Mouse (Mus musculus): ENCODE results near the gene Cdh3. TPM values are rescaled to one million over a fixed set of nuclear protein-coding genes. Genes with fewer than 3 reads are reported as not detected.
A peak's percentile ranks its signal among the peaks of the same experiment; 100 is the strongest.

Cdh3 gene
- polyA plus RNA-seq (2015; fragmentation: Nextera tagmentation; extraction: Ambion mirVana): 0.91 and 1.2 TPM in 2 replicates

DNA sequence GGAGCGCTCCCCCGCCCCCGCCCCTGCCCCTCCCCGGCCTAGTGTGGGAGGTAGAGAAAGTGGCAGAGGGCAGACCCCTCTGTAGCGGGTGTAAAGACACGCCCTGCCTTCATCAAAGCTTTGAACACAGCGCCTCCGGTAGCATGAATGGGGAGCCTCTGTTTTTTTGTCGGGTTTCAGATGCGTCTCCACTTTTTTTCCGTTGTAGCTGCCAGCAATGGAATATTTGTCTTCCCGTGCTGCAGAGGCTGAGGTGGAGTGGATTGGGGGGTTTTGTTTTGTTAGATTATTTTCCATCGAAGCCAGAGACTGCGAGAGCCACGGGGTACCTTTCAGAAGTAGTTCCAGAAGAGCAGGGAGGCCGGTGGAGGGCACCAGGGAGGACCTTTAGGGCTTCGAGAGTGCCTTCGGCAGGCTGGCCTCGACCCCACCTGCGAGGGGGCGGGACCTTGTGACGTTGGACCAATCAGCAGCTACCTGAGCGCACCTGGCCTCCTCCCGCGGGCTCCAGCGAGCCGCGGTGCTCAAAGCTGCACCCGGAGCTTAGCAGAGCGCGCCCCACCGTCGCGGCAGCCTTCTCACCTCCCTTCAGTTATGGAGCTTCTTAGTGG lies at the start of gene Cdh3:
TSS of gene Cdh3 (plus strand) at position 527 of the 611 bp plus-strand sequence.
- under 1% methylated on average over 30 of the region's 34 CpGs for WGBS
- Histone ChIP-seq H3K9ac (ENCODE audit: low read depth, low read length) (peak within 1 kb of the TSS; percentile 35), H3K9me3 (replicated peaks; ENCODE audit: control insufficient read depth, low read length, poor library complexity, severe bottlenecking) (no peaks in the 10 kb centered on the region), H3K4me2 (ENCODE audit: low read length) (peak within 1 kb of the TSS; percentile 72), H3K27me3 (ENCODE audit: control insufficient read depth, insufficient read depth, low read depth, low read length) (peaks cover 42% of the 10 kb centered on the region), H3K4me3 (ENCODE audit: low read depth, low read length) (peak within 1 kb of the TSS; percentile 42), H3K27ac (ENCODE audit: low read length) (no peak within 1 kb of the TSS), H3K36me3 (ENCODE audit: control insufficient read depth, insufficient read depth, low read length) (no peaks in the 10 kb centered on the region), H3K4me1 (ENCODE audit: control insufficient read depth, insufficient read depth, low read length) (peaks cover 28% of the 10 kb centered on the region)
- peak; percentile 52 for ATAC-seq

DNA sequence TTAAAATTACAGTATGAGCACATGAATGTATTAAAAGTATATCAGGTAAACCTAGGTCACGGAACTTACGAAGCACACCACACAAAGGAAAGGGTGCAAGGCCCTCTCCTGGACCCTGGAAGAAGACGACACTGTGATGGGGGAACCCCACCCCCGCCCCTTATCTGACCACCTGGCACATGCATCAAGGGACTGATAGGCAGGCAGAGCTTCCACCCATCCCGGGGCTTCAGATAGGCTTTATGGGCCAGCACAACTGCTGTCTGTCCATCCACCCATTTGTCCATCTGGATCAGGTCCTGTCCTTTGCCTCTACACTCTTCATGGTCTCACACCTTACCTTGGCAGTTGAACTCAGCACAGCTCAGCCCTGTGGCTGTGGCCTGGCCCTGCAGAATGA lies 48.6 kb upstream of the Cdh3 start:
- Histone ChIP-seq H3K36me3 (ENCODE audit: control insufficient read depth, insufficient read depth, low read length) (no peaks in the 10 kb centered on the region), H3K27me3 (ENCODE audit: control insufficient read depth, insufficient read depth, low read depth, low read length) (no peaks in the 10 kb centered on the region), H3K9me3 (replicated peaks; ENCODE audit: control insufficient read depth, low read length, poor library complexity, severe bottlenecking) (no peaks in the 10 kb centered on the region), H3K4me1 (ENCODE audit: control insufficient read depth, insufficient read depth, low read length) (no peaks in the 10 kb centered on the region), H3K27ac (ENCODE audit: low read length) (no peak overlapping the region), H3K4me3 (ENCODE audit: low read depth, low read length) (no peak overlapping the region), H3K4me2 (ENCODE audit: low read length) (no peak overlapping the region), H3K9ac (ENCODE audit: low read depth, low read length) (no peak overlapping the region)
- ATAC-seq: no peak
- WGBS: 85% methylated on average over 5 of the region's 5 CpGs

DNA sequence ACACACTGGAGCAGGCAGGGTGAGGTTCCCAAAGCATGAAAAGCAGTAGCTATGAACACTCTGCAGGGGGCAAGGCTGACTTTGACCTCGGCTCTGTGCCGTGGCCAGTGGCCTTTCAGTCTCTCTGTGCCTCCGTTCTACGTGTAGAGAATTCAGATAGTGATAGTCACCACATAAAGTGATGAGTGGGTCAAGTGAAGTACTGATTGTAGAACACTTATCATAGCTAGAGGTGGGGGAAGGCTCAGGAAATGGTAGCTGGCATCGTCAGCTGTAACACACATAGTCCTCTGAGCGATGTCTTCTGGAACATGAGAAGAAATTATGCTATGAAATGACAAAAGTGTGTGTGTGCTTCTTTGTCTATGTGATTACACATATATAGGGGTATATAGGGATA lies 46.9 kb upstream of the Cdh3 start:
- H3K27me3 ChIP-seq (ENCODE audit: control insufficient read depth, insufficient read depth, low read depth, low read length): no peaks in the 10 kb centered on the region
- H3K9ac ChIP-seq (ENCODE audit: low read depth, low read length): no peak overlapping the region
- 87% methylated on average over 6 of the region's 6 CpGs for WGBS

DNA sequence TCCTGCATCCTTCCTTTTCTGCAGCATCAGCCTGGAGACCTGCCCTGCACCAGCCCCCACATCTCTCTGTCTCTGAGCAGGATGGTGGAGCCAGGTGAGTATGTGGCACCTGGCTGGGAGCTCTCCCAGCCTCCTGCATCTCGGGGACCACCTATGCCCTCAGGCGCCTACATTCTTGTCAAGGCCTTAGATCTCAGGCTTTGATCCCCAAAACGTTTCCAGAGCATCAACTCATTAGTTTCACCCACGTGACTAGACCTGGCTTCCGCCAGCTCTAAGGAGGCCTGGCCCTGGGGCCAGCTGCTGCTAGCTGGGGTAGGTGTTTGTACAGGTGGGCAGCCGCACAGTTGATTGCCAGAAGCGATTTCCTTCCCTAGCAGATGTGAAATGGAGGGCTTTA lies 41.2 kb upstream of the Cdh3 start:
- WGBS: 58% methylated on average over 7 of the region's 7 CpGs
- Histone ChIP-seq H3K9ac (ENCODE audit: low read depth, low read length) (no peak overlapping the region), H3K27me3 (ENCODE audit: control insufficient read depth, insufficient read depth, low read depth, low read length) (no peaks in the 10 kb centered on the region), H3K4me1 (ENCODE audit: control insufficient read depth, insufficient read depth, low read length) (no peaks in the 10 kb centered on the region), H3K36me3 (ENCODE audit: control insufficient read depth, insufficient read depth, low read length) (no peaks in the 10 kb centered on the region), H3K4me3 (ENCODE audit: low read depth, low read length) (no peak overlapping the region), H3K9me3 (replicated peaks; ENCODE audit: control insufficient read depth, low read length, poor library complexity, severe bottlenecking) (no peaks in the 10 kb centered on the region), H3K4me2 (ENCODE audit: low read length) (no peak overlapping the region), H3K27ac (ENCODE audit: low read length) (no peak overlapping the region)
- no peak for ATAC-seq

More for the DNA sequence above, 46.9 kb upstream of the Cdh3 start:
- H3K27ac ChIP-seq (ENCODE audit: low read length): no peak overlapping the region
- H3K4me3 ChIP-seq (ENCODE audit: low read depth, low read length): no peak overlapping the region
- H3K36me3 ChIP-seq (ENCODE audit: control insufficient read depth, insufficient read depth, low read length): no peaks in the 10 kb centered on the region
- no peak overlapping the region for H3K4me2 ChIP-seq (ENCODE audit: low read length)
- no peaks in the 10 kb centered on the region for H3K9me3 ChIP-seq (replicated peaks; ENCODE audit: control insufficient read depth, low read length, poor library complexity, severe bottlenecking)
- H3K4me1 ChIP-seq (ENCODE audit: control insufficient read depth, insufficient read depth, low read length): no peaks in the 10 kb centered on the region
- no peak for ATAC-seq

DNA sequence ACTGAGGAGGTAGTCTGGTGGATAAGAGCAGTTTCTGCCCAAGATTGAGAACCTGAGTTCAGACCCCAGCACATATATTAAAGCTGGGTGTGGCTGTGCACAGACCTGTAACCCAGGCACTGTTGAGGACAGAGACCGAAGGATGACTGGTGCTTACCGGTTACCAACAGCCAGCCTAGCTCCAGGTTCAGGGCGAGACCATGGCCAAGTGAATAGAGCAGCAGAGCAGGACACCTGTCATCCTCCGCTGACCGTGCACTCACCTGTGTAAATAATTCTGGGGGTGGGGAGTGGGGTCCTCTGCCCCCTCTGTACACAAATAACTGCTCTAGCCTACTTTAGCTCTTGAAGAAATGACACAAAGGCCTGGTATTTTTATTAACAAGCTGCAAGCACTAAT lies 36.7 kb upstream of the Cdh3 start:
- Histone ChIP-seq H3K4me3 (ENCODE audit: low read depth, low read length) (no peak overlapping the region), H3K36me3 (ENCODE audit: control insufficient read depth, insufficient read depth, low read length) (no peaks in the 10 kb centered on the region), H3K4me1 (ENCODE audit: control insufficient read depth, insufficient read depth, low read length) (no peaks in the 10 kb centered on the region), H3K27me3 (ENCODE audit: control insufficient read depth, insufficient read depth, low read depth, low read length) (no peaks in the 10 kb centered on the region), H3K4me2 (ENCODE audit: low read length) (no peak overlapping the region), H3K9ac (ENCODE audit: low read depth, low read length) (no peak overlapping the region), H3K9me3 (replicated peaks; ENCODE audit: control insufficient read depth, low read length, poor library complexity, severe bottlenecking) (no peaks in the 10 kb centered on the region; the same call in 1 of the 2 replicates), H3K27ac (ENCODE audit: low read length) (no peak overlapping the region)
- 97% methylated on average over 5 of the region's 5 CpGs for WGBS
- ATAC-seq: no peak

DNA sequence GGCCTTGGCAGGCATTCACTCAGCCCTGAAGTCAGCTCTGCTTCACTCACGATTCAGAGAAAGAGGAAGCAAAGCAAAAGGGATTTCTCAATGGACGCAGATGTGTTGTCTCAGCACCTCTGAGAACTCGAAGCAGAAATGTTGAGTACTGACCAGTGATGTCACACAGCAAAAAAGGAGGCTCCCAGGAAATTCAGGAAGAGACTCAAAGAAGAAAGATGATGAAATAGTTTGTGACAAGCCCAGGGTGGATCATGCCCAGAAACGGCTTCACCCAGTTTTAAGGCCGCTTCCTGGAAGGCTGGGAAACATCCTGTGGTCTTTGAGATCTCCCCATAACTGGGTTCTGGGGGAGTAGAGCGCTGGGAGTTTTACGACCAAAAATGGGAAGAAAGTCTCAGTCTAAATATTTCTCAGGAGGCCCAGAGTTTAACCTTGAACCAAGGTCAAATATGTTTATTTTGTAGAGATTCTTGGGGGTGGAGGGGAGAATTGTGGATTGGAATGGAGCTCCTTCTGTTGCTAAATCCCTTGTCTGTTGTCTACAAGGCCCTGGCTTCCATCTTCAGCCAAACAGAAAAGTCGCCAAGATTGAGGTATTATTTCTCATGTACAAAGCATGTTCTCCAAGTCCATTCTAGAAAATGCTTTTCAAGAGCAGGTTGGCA lies 10.5 kb upstream of the Cdh3 start, which contains the start of gene 6030452D12Rik:
TSS of gene 6030452D12Rik (plus strand) at position 505 of the 668 bp plus-strand sequence.
- Histone ChIP-seq H3K4me1 (ENCODE audit: control insufficient read depth, insufficient read depth, low read length) (no peaks in the 10 kb centered on the region), H3K27ac (ENCODE audit: low read length) (no peak within 1 kb of the TSS), H3K27me3 (ENCODE audit: control insufficient read depth, insufficient read depth, low read depth, low read length) (no peaks in the 10 kb centered on the region), H3K9me3 (replicated peaks; ENCODE audit: control insufficient read depth, low read length, poor library complexity, severe bottlenecking) (no peaks in the 10 kb centered on the region), H3K9ac (ENCODE audit: low read depth, low read length) (no peak within 1 kb of the TSS), H3K4me2 (ENCODE audit: low read length) (no peak within 1 kb of the TSS), H3K4me3 (ENCODE audit: low read depth, low read length) (no peak within 1 kb of the TSS), H3K36me3 (ENCODE audit: control insufficient read depth, insufficient read depth, low read length) (no peaks in the 10 kb centered on the region)
- WGBS: 84% methylated on average over 8 of the region's 8 CpGs
- ATAC-seq: no peak

DNA sequence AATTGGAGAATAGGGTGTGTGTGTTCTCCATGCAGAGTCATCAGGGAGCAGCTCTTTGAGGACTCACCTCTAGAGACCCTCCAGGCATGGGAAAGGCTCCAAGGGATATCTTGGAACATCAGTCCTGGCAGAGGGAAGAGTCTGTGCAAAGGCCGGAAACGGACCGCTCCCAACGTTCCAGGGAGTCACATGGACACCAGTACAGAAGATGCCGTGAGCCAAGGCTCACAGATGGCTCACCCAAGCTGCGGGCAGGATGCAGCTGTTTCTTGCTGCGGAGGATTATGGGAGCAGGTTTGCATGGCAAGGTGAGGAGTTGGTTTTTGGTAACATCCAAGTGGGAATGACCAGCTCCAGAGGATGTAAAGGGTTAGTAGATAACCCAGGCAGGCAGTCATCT lies 6.5 kb upstream of the Cdh3 start:
- Histone ChIP-seq H3K4me2 (ENCODE audit: low read length) (no peak overlapping the region), H3K27ac (ENCODE audit: low read length) (no peak overlapping the region), H3K27me3 (ENCODE audit: control insufficient read depth, insufficient read depth, low read depth, low read length) (peaks cover 12% of the 10 kb centered on the region), H3K4me3 (ENCODE audit: low read depth, low read length) (no peak overlapping the region), H3K4me1 (ENCODE audit: control insufficient read depth, insufficient read depth, low read length) (peaks cover 10% of the 10 kb centered on the region; the same call in 1 of the 2 replicates), H3K9me3 (replicated peaks; ENCODE audit: control insufficient read depth, low read length, poor library complexity, severe bottlenecking) (no peaks in the 10 kb centered on the region), H3K9ac (ENCODE audit: low read depth, low read length) (no peak overlapping the region), H3K36me3 (ENCODE audit: control insufficient read depth, insufficient read depth, low read length) (no peaks in the 10 kb centered on the region)
- WGBS: 92% methylated on average over 7 of the region's 7 CpGs
- no peak for ATAC-seq

DNA sequence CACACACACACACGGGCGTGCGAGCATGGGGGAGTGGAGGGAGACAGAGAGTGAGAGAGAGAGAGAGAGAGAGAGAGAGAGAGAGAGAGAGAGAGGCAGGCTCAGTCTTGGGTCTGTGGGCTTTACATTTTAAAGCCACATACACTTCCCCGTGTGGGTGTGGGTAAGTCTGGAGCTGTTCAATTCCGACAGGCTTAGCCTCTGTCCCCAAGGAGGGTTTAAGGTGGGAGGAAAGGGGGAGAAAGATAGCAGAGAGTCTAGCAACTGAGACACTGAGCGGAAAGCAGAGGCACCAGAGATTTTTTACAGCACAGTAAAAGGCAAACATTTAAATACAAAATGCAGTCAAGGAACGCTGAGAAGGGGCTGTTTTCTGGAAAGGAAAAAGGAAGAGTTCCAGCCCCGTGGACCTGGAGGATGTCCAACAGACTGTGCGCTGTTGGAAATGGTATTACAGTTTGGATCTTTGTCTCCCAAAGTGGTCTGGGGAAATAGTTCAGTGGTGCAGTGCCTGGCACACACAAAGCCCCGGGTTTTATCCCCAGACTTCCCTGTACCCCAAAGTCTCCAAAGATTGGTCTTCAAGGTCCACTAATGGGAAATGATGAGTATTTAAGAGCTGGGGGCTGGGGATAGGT lies 5.2 kb upstream of the Cdh3 start:
- WGBS: 57% methylated on average over 10 of the region's 10 CpGs
- Histone ChIP-seq H3K9me3 (replicated peaks; ENCODE audit: control insufficient read depth, low read length, poor library complexity, severe bottlenecking) (no peaks in the 10 kb centered on the region), H3K27me3 (ENCODE audit: control insufficient read depth, insufficient read depth, low read depth, low read length) (peaks cover 20% of the 10 kb centered on the region), H3K9ac (ENCODE audit: low read depth, low read length) (no peak overlapping the region), H3K4me1 (ENCODE audit: control insufficient read depth, insufficient read depth, low read length) (peaks cover 14% of the 10 kb centered on the region), H3K36me3 (ENCODE audit: control insufficient read depth, insufficient read depth, low read length) (no peaks in the 10 kb centered on the region), H3K27ac (ENCODE audit: low read length) (no peak overlapping the region), H3K4me2 (ENCODE audit: low read length) (no peak overlapping the region), H3K4me3 (ENCODE audit: low read depth, low read length) (no peak overlapping the region)
- no peak for ATAC-seq

DNA sequence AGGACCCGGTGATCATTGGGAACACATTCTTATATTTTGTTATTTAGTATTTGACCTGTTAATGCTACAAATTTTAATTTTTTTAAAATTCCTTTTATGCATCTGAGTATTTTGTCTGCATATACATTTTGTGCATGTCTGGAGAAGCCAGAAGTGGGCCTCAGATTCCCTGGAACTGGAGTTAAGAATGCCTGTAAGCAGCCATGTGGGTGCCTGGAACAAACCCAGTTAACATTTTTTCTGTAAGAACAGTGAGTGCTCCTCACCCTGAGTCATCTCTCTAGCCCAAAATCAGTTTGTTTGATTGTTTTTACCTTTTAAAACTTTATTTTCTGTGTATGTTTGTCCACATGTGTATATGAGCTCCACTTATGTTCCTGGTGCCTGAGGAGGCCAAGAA lies 4.6 kb upstream of the Cdh3 start:
- Histone ChIP-seq H3K9me3 (replicated peaks; ENCODE audit: control insufficient read depth, low read length, poor library complexity, severe bottlenecking) (no peaks in the 10 kb centered on the region), H3K4me2 (ENCODE audit: low read length) (no peak overlapping the region), H3K4me3 (ENCODE audit: low read depth, low read length) (no peak overlapping the region), H3K27ac (ENCODE audit: low read length) (no peak overlapping the region), H3K9ac (ENCODE audit: low read depth, low read length) (no peak overlapping the region), H3K27me3 (ENCODE audit: control insufficient read depth, insufficient read depth, low read depth, low read length) (peaks cover 26% of the 10 kb centered on the region), H3K36me3 (ENCODE audit: control insufficient read depth, insufficient read depth, low read length) (no peaks in the 10 kb centered on the region), H3K4me1 (ENCODE audit: control insufficient read depth, insufficient read depth, low read length) (peaks cover 21% of the 10 kb centered on the region)
- 95% methylated on average over 1 of the region's 1 CpGs for WGBS
- no peak for ATAC-seq

All from midbrain, embryonic 16.5 days (tissue).